Mouse (Mus musculus): Measurements from ENCODE around the gene Lpar3. TPM values are rescaled to one million over a fixed set of nuclear protein-coding genes. Genes with fewer than 3 reads are reported as not detected.
"Not testable (repeated sequence)": the region's sequence is repeated elsewhere in the genome, so short reads cannot be mapped to it uniquely, and the experiment has no call there.

The Lpar3 gene
- total RNA-seq, 2 experiments from 2014 or later = 0.42 to 1.2 TPM

GRCm38 (mm10) chr3:146204375-146204774 lies 16.4 kb upstream of the Lpar3 start:
- no peak for DNase-seq (ENCODE audit: low spot score in 2 of 2)
- intact Hi-C loops (cut with DNase I) = no loop called here

- intact Hi-C loops (cut with DNase I) = no loop called here
Measured at GRCm38 (mm10) chr3:146205305-146205704, 15.5 kb upstream of the Lpar3 start.

GRCm38 (mm10) chr3:146206635-146207034 lies 14.1 kb upstream of the Lpar3 start:
- intact Hi-C loops (cut with DNase I) = no loop called here
- DNase-seq (ENCODE audit: low spot score in 2 of 2) = no peak

More at GRCm38 (mm10) chr3:146205305-146205704, 15.5 kb upstream of the Lpar3 start:
- DNase-seq (ENCODE audit: low spot score in 2 of 2) = no peak

GRCm38 (mm10) chr3:146207440-146207839 lies 13.3 kb upstream of the Lpar3 start:
- DNase-seq (ENCODE audit: low spot score in 2 of 2) = no peak
- intact Hi-C loops (cut with DNase I) = no loop called here

GRCm38 (mm10) chr3:146209759-146210158 lies 11.0 kb upstream of the Lpar3 start:
- DNase-seq (ENCODE audit: low spot score in 2 of 2); intact Hi-C loops (cut with DNase I): not testable (repeated sequence)

GRCm38 (mm10) chr3:146211141-146211747 lies 9.5 kb upstream of the Lpar3 start:
- intact Hi-C loops (cut with DNase I) = no loop called here
- no peak for DNase-seq (ENCODE audit: low spot score in 2 of 2)

- intact Hi-C loops (cut with DNase I) = no loop called here
- no peak for DNase-seq (ENCODE audit: low spot score in 2 of 2)
Measured at GRCm38 (mm10) chr3:146211964-146212363, 8.8 kb upstream of the Lpar3 start.

GRCm38 (mm10) chr3:146213336-146213735 lies 7.4 kb upstream of the Lpar3 start:
- intact Hi-C loops (cut with DNase I) = no loop called here
- no peak for DNase-seq (ENCODE audit: low spot score in 2 of 2)

GRCm38 (mm10) chr3:146216561-146216960 lies 4.2 kb upstream of the Lpar3 start:
- intact Hi-C loops (cut with DNase I) = no loop called here
- DNase-seq (ENCODE audit: low spot score in 2 of 2) = no peak

- no peak for DNase-seq (ENCODE audit: low spot score in 2 of 2)
- intact Hi-C loops (cut with DNase I) = no loop called here
Measured at GRCm38 (mm10) chr3:146224271-146224670, 3.5 kb downstream of the Lpar3 start.

- intact Hi-C loops (cut with DNase I) = no loop called here
- DNase-seq (ENCODE audit: low spot score in 2 of 2) = no peak
Measured at GRCm38 (mm10) chr3:146225061-146225761, 4.4 kb downstream of the Lpar3 start.

GRCm38 (mm10) chr3:146227427-146227826 lies 6.7 kb downstream of the Lpar3 start:
- intact Hi-C loops (cut with DNase I) = no loop called here
- no peak for DNase-seq (ENCODE audit: low spot score in 2 of 2)

- no peak for DNase-seq (ENCODE audit: low spot score in 2 of 2)
- intact Hi-C loops (cut with DNase I) = no loop called here
Measured at GRCm38 (mm10) chr3:146228559-146229310, 8.0 kb downstream of the Lpar3 start.

- DNase-seq (ENCODE audit: low spot score in 2 of 2) = no peak
- intact Hi-C loops (cut with DNase I) = no loop called here
Measured at GRCm38 (mm10) chr3:146232708-146233107, 11.9 kb downstream of the Lpar3 start.

- intact Hi-C loops (cut with DNase I) = no loop called here
- no peak for DNase-seq (ENCODE audit: low spot score in 2 of 2)
Measured at GRCm38 (mm10) chr3:146233741-146234140, 13.0 kb downstream of the Lpar3 start.

GRCm38 (mm10) chr3:146234530-146234929 lies 13.8 kb downstream of the Lpar3 start:
- DNase-seq (ENCODE audit: low spot score in 2 of 2) = no peak
- intact Hi-C loops (cut with DNase I) = no loop called here

- intact Hi-C loops (cut with DNase I) = no loop called here
Measured at GRCm38 (mm10) chr3:146236280-146236679, 15.5 kb downstream of the Lpar3 start.

GRCm38 (mm10) chr3:146237676-146238075 lies 16.9 kb downstream of the Lpar3 start:
- DNase-seq (ENCODE audit: low spot score in 2 of 2) = no peak
- intact Hi-C loops (cut with DNase I) = no loop called here

More at GRCm38 (mm10) chr3:146236280-146236679, 15.5 kb downstream of the Lpar3 start:
- no peak for DNase-seq (ENCODE audit: low spot score in 2 of 2)

GRCm38 (mm10) chr3:146244630-146245029 lies 23.9 kb downstream of the Lpar3 start:
- DNase-seq (ENCODE audit: low spot score in 2 of 2) = no peak
- intact Hi-C loops (cut with DNase I) = no loop called here

- intact Hi-C loops (cut with DNase I) = no loop called here
- DNase-seq (ENCODE audit: low spot score in 2 of 2) = no peak
Measured at GRCm38 (mm10) chr3:146246557-146246956, 25.8 kb downstream of the Lpar3 start.

All from left cerebral cortex, postnatal 14 days (tissue).